Mouse (Mus musculus): Measurements from ENCODE around the gene Myo16.
A peak's percentile ranks its signal among the peaks of the same experiment; 100 is the strongest.

Gene Myo16

DNA sequence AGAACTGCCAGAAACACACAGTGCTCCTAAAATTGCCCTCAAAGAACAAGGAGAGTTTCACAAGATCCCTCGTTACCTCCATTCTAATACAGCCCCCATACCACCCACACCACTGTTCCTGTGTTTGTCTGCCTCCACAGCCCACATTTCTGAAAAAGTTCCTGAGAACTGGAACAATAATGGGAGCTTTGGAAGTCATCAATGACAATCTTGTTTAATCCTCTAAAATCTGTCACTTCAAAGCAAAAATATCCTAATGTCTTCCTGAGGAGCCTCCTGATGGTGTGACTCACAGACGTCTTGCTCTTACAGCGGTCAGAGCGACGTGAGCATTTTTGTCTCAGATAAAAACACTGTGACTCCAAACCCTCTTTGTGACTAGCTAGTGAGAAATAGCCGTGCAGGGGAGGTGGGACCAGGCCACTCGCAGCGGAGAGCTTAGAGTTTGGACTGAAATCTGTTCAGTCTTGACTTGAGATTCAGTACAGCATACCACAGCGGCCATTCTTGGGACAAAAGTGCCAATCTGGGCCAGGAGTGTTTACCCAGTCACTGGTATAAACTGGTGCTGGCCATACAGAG, 394.4 kb downstream of the Myo16 start:
- no peak for DNase-seq (ENCODE audit: low read depth, low spot score)

DNA sequence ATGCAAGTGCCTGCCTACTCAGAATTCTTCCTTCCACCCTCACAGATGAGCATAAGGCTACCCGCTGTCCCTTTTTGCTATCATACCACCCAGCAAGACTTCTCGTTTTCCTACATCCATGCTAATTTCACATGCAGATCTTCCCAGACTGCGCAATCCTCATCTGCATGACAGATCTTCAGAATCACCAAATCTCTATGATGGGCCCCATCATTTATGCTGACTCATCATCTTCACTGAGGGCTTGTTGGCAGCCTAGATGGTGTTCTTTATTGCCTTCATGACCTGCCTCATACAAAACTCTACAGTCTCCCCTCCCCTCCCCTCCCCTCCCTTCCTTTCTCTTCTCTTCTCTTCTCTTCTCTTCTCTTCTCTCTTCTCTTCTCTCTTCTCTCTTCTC, 395.7 kb downstream of the Myo16 start:
- DNase-seq (ENCODE audit: low read depth, low spot score), result no peak

DNA sequence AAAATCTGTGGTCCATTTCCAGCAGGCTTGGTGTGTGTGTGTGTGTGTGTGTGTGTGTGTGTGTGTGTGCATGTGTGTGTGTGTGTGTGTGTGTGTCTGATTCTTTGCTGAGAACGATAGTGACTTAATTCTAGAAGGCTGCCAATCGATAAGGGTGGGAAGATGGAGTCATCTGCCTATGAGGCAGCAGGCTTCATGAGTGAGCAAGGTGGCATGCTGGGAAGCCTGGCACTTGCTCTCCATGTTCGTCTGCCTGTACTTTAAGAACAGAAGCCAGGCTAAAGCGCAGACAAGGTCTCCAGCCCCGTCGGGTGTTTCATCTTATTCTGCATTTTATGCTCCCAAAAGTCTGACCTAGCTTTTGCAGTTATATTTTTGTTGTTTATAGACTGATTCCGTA, 404.2 kb downstream of the Myo16 start:
- DNase-seq (ENCODE audit: low read depth, low spot score), result peak; percentile 8

DNA sequence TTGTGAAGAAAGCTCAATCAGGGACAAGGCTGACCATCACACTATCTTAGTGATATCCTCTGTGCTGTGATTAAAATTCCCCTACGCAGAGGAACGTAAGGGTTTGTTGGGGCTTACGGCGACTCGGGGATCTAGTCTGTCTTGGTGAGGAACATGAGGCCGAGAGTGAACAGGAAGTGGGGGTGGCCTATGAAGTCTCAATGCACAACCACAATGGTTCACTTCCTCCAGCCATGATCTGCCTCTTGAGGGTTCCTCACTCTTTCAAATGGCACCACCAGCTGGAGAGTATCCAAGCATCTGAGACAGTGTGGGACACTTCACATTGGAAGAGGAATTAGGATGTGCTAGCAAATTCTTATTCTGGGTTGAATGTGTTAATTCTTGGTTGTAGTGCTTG, 405.8 kb downstream of the Myo16 start:
- DNase-seq (ENCODE audit: low read depth, low spot score), result peak; percentile 29

DNA sequence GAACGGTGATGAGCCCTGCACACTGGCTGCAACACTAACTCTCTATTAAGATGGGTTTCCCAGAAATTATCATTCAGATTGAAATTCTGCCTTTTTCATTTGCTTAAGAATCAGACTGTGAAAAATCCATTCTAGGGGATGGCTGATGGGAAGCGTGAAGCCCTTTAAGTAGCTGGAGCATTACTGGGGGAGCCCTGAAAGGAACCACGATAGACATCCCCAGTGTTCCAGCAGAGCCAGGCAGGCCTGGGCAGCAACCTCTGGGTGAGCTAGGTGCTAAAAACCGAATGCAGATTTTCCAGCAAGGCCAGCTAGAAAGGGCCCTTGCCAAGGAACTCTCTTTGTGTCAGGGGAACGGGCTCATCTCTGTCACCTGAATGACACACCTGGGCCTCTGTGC, 407.9 kb downstream of the Myo16 start:
- DNase-seq (ENCODE audit: low read depth, low spot score), result no peak

DNA sequence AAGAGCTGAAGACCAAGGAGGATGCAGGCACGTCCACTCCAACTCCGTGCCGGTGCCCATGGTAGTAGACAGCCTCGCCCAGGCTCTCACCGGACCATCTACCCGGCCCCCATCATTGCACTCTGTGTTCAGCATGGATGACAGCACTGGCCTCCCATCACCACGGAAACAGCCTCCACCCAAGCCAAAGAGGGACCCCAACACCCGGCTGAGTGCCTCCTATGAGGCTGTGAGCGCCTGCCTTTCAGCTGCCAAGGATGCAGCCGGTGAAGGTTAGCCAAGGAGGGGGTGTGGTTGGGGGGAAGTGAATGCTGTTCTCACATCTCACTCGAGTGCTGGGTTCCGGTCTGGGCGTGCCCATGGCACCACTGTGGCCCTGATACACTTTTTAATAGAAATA, 408.3 kb downstream of the Myo16 start:
- DNase-seq (ENCODE audit: low read depth, low spot score), result no peak

DNA sequence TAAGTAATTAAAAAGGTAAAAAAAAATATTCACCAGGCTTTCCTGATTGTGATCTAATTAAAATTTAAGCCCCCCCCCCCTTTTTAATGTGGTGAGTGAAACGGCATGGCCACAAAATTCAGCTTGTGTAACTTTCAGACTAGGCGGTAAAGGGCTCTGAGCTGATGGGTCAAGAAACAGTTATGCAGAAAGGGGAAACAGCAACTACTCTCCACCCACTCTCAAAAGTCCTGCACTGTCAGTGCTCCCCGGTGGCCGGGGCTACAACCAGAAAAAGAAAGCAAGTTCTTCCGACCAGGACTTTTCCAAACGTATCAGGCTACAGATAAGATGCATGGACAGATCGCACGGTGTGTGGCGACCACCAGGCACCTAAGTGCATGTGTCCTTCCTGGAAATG, 408.9 kb downstream of the Myo16 start:
- no peak for DNase-seq (ENCODE audit: low read depth, low spot score)

DNA sequence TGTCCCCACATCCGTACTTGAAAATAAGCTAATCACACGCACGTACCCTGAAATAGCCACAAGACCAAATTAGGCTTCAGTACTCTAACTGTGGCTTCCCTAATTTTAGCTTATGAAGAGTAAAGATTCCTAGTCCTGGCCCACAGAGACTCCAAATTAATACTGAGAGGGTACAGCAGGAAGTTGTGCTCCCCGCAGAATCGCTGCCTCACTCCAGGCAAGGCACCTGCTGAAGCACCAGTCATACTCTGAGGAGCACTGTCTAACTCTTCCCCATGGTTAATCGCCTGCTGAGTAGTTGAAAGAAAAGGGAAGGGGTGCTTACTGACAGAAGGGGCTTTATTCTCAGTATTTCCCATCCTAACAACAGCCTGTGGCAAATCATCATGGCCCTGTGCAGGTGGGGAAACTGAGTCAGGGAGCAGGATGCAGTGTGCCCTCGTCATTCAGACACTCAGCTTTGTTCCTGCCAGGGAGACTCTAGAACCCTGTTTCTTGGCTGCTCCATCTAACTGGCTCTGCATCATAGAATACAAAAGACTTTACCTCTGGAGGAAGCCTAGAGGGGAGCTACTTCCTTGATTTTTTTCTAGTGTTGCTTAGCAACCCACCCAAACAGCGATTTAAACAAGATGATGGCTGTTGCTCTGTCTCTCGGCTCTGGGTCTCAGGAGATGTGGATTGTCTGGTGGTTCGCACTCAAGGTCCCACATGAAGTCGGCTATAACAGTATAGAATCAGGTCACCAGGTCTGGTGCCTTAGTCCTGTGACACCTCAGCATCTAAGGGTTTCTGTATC, 411.7 kb downstream of the Myo16 start:
- DNase-seq (ENCODE audit: low read depth, low spot score), result no peak

DNA sequence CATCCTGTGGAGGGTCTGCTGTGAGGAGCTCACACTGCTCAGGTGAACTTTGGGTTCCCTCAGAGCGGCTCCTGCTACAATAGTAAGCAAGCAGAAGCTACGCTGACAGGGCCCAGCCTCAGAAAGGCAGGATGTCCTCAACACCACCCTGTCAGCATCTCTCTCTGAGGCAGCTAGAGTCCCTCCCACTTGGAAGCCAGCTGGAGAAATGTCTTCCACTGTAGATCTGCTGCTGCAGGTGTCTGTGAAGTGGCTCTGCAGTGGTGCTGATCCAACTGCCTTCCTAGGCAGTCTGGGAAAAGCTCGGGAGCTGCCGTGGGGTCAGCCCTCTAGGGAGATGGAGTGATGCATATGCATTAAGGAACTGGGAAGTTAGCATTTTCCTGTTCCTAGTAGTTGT, 414.7 kb downstream of the Myo16 start:
- no peak for DNase-seq (ENCODE audit: low read depth, low spot score)

DNA sequence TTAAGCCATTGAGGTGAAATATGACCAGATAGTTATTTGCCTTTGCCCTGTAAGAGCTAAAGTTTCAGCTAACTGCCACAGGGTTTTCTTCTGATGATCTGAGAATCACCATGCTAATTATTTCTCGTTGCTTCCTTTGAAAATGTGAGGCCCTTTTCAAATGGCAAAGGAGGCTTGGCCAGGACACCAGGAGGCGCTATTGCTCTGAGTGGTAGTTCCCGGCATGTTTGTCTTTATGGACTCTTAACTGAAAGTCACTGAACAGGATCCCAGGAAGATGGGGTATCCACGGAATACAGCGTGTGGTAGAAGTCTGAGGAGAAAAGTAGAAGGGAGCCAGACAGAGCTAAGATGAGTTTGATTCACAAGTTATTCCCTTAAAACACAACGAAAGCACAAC, 420.4 kb downstream of the Myo16 start:
- peak; percentile 55 for DNase-seq (ENCODE audit: low read depth, low spot score)

DNA sequence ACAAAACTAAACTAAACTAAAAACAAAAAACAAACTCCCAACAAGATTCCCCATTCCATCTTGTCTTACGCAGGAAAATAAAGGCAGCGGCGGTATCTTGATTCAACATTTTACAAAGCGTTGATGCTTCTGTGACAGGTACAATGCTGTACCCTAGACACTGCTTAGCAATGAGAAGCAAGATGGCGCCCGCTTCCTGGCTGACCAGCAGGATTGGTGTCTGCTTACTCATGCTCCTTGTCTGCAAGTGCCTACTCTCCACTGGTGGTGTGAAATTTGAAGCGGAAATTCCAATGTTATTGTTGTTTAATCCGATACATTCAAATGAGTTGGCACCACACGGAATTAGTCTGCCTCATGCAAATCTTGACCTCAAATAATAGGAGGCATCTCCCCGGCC, 421.5 kb downstream of the Myo16 start:
- no peak for DNase-seq (ENCODE audit: low read depth, low spot score)

DNA sequence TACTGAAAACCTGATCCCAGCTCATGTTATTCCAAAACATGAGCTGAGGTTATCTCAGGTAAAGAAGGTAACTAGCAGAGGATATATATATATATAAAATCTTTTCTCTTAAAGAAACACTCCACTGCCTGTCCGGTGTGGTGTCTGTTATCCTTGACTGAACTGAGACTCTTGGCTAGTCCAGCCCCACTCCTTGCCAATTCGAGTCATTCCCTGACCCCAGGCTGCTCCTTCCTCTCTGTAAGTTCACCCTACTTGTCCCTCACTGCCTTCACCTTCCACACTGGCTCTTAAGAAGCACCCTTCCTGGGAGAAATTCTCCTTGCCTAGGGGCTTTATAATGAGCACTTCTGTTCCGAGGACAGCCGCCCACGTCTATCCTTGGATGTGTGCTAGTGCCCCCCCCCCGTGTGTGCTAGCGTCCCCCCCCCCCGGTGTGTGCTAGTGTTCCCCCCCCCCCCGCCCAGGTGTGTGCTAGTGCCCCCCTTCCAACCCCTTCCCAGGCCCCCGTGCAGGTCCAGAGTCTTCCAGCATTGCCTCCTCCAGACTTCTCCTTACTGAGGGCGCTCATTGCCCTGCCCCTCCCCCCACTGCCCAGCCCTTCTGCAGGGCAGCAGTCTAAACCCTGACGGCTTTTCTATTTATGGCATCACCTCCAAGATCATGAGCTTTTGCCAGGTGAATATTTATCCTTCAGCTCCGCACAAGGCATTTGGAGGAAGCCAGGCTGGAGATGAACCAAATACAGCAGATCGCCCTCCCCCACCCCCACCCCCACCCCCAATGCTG, 433.4 kb downstream of the Myo16 start:
- no peak for DNase-seq (ENCODE audit: low read depth, low spot score)

DNA sequence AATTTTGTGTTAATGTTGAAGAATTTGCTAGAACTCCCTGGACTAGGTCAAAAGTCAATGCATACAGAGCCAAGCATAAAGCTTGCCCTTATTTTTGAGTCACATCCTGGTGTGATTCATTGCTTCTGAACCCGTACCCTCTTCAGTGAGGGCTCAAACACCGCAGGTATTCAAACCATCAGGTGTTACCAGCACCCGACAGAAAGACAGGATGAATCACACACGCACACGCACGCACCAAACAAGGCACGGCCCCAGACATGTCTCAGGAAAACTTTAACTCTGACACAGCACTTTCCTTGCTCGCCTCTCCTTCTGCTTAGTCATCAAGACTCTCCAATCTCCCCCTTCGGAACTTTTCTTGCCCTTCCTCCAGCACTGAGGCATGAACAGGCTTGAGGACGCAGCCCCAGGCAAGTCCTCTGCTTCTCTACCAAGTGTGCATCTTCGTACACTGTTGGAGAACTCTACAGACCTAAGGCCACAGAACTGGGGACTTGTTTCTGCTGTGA, 435.8 kb downstream of the Myo16 start:
- DNase-seq (ENCODE audit: low read depth, low spot score), result no peak

DNA sequence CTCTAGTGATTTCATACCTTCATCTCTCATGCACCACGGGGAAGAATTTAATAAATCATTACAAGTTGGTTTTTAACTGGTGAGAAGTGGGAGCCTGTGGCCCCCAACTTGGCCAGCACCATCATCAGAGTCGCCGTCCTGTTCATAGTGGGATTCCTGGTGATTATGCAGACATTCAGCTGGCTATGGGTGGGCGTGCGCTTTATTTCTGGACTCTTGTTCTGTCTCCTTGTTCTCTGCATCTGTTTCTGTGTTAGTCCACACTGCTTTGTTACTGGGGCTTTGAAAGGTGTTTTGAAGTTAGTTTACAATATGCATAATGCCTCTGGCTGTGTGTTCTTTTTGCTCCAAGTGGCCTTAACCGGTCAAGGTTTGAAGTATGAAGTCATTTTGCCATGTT, 439.2 kb downstream of the Myo16 start:
- DNase-seq (ENCODE audit: low read depth, low spot score), result no peak

DNA sequence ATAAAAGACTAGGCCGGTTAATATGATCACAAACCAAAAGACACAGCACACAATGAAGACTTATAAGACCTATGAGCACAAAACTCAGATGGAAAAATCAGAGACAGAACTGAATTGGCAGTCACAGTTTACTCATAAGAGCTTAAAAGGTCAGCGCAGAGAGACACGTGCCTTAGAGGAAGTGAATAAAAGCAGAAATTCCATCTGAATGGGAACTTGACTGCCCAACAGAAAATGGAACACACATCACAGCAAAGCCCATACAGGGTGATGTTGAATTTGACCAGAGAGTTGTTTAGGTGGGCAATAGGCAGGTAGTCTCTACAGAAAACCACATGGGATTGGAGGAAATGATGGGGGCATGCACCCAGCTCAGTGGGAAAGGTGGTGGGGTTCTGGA, 442.6 kb downstream of the Myo16 start:
- DNase-seq (ENCODE audit: low read depth, low spot score), result no peak

DNA sequence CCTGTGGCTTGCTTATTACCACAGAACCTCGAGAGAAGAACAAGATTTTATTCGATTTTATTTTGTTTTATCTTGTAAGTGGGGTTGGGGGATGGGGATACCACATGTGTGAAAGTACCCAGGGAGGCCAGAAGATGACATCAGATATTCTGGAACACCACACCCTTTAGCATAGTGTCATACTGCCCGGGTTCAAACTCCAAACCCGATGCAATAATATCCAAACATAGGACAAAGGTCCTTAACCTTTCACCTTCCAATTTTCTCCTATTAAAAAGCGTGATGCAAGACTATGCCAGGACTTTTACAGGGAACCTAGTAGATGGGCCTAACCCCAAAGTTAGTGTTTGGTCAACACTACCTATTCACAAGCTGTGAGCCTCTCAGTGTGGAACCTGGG, 443.9 kb downstream of the Myo16 start:
- DNase-seq (ENCODE audit: low read depth, low spot score), result no peak

DNA sequence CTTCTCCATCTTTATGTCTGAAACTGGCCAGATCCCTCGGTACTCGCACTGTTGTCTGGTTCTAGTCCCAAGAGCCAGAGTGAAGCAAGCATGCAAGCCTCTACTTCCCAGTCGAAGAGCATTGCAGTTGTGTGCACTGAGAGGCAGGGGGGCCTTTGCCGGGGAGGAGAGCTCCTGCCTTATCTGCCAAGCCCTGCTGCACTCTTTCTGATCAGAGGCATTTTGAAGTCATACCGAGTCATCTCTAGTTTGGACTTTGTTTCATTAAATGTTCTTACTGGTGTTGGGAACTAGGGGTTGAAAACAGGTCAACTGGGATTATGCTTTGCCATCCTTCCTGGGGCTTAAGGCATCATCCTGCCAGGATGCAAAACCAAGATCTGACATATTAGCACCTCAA, 445.2 kb downstream of the Myo16 start:
- no peak for DNase-seq (ENCODE audit: low read depth, low spot score)

DNA sequence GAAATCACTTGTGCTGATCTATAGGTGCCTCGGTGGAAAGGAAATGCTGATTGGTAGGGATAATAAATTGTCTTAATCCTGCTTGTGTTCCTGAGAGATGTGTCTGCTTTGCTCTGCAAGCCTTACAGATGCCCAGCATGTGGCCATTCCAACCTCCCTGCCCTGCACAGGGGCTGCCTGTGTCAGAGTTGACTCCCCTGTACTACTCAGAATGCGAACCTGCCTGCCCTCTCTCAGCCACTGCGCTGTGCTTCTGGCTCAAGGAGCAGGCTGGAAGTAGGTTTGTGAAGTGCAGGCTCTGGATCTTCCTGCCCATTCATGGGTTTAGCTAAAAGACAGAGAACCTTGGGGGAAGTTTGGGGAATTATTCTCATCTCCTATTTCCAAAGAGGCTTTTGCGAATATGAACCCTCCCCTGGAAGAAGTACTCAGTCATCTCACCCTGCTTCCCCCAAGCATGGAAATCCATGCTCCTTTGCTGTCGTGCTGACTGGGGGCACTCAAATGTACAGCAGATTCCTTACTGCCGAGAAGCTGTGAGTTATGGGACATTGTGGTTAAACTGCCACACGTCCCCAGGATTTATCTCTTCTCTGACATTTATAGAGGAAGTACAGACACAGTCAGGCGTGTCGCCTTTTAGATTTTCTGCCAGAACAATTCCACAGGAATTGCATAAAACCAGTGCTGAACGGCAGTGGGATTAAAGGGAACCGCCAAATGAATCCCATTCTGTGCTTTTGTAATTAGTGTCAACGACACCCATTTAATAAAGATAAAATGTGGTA, 452.5 kb downstream of the Myo16 start:
- no peak for DNase-seq (ENCODE audit: low read depth, low spot score)

DNA sequence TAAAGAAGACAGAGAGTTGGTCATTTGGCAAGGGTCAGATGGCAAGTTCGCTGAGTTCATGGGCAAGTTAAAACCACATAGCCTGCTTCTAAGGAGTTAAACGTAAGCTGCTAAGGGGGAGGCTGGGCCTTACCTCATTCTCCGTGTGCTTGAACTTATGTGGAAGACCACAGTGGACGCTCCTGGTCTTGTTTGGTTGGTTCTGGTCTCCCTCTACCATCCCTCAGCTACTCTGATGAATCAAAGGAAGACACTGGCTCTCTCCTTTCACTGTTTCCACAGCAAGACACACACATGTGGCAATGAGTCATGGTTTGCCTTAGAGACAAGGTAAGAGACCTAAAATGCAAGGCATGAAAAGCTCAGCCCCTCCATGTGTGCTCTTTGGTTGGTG, 453.1 kb downstream of the Myo16 start:
- DNase-seq (ENCODE audit: low read depth, low spot score), result no peak

DNA sequence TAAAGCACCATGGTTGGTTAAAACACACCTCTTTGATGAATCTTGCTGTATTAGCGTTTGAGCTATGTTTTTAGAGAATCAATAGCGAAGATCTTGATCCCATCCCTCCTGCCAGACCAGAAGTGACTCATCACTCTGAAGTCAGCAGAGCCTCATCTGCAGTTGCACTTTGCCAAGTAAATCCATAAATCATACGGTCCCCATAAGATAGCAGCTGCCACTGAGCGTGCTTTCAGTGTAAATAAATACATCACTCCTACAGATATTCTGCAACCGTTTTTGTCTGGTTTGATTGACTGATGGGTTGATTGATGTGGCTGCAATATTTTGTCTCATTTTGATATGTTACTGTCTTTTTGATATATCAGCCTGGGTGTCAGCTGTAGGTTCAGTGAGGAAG, 457.9 kb downstream of the Myo16 start:
- no peak for DNase-seq (ENCODE audit: low read depth, low spot score)

DNA sequence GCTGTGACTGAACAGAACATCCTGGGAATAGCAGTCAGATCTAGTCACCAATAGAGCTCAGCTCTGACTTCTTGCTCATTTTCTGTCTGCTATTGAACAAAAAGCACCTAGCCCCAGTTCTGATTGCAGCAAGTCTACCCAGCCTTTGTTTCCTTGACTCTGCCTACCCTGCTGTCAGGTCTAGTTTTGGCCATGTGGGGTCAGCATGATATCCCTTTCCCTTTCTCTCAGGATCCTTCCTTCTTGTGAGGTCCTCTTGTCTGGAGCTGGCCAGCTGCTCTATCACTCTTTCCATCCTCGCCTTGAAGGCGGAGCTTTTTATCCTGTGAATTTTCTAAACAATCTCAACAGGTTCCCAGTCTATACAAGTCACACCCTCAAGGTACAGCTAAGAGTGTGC, 459.7 kb downstream of the Myo16 start:
- no peak for DNase-seq (ENCODE audit: low read depth, low spot score)

DNA sequence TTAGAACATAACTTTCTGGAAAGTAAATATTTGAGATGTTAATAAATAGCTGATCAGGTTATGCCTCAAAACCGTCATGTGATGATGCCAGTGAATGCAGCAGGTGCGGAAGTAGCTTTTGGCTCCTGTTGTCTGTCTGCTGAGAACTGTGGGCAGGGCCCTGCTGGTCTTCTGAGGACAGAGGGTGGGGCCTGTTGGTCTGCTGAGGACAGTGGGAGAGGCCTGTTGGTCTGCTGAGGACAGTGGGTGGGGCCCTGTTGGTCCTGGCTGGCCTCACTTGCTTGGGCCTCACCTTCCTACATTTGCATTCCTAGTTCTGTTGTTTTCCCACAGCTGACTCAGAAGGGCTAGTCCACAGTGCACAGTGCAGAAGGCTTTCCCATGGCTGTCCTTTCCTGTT, 466.0 kb downstream of the Myo16 start:
- DNase-seq (ENCODE audit: low read depth, low spot score), result no peak

Data from A20 (cell line).